12 mouse cellular contexts compared by ENCODE assay signal in the genomic region with DNA sequence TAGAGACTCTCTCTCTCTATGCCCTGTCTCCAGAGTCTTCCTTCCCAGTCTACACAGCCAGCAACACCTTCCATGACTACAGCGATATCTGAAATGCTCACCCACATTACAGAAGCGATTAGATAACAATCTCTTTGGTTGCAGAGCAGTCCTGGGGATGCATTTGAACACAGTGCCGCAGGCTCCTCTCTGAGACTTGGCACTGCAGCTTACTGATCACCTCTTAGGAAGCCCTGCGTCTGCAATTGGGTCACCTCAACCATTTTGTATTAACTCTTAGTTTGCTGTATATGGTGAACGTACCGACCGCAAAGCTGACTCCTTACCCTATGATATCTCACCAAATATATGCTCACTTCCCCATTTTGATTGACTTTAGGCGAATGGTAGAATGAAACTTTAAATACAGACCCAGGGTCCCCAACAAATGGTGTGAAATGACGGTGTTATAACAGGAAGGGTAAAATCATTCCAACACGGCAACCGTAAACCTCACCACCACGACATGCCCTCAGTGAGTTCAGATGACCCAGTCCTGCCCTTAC. TPM values are rescaled to one million over a fixed set of nuclear protein-coding genes. Genes with fewer than 3 reads are reported as not detected.
DNase-seq lines count a peak whose midpoint lies in the region; ATAC-seq lines count a peak whose summit lies in the region.
"Had no signal": no experiment of that assay in that cellular context is flagged by ENCODE, and none has a peak within 500 bp of the region (broad histone marks: within the 10 kb centered on the region; RNA-seq: fewer than 3 reads in every experiment).

No protein-coding gene starts in this region.

- ATAC-seq in kidney, embryonic 16.5 days (ENCODE audit: low FRiP score, low TSS enrichment) = no peak
- ATAC-seq in megakaryocyte progenitor cell, adult 5-6 weeks (replicated peaks; ENCODE audit: poor library complexity) = peak; percentile 17

- peak overlapping the region; percentile 39; the same call in 1 of the 2 replicates for H3K9ac ChIP-seq in kidney, embryonic 16.5 days (replicated peaks; ENCODE audit: low read length)
- H3K9ac ChIP-seq: liver, embryonic 13.5 days; neural tube, embryonic 12.5 days had no signal

- peak overlapping the region; percentile 40 for H3K4me3 ChIP-seq in kidney, embryonic 16.5 days (ENCODE audit: low read length)
- H3K4me3 ChIP-seq in brown adipose tissue, adult 24 weeks (ENCODE audit: insufficient read depth, low read depth, low read length) = peak overlapping the region; percentile 49
- H3K4me3 ChIP-seq: liver, embryonic 13.5 days; neural tube, embryonic 12.5 days had no signal

- peak overlapping the region; percentile 46 for H3K4me2 ChIP-seq in kidney, embryonic 16.5 days (replicated peaks; ENCODE audit: low read depth, low read length)
- H3K4me2 ChIP-seq: liver, embryonic 13.5 days; neural tube, embryonic 12.5 days had no signal

- DNase-seq in adrenal gland, adult (ENCODE audit: inconsistent age in 2 of 2, low spot score in 1 of 2) = peak; percentile 28 to 67
- DNase-seq in adrenal gland, adult 18-20 months (ENCODE audit: low spot score in 2 of 2) = no peak
- DNase-seq in kidney, postnatal 14 days = no peak
- no peak for DNase-seq in cerebellum, adult 18-20 months
- no peak for DNase-seq in left cerebral cortex, postnatal 4 days
- DNase-seq: cerebellum, adult 8-10 months; kidney, adult 11 months; liver, embryonic 13.5 days had no signal

- intact Hi-C loops in left cerebral cortex, postnatal 4 days (cut with DNase I) = no loop called here

- no peaks in the 10 kb centered on the region for H3K9me3 ChIP-seq in kidney, embryonic 16.5 days (ENCODE audit: low read length)
- H3K9me3 ChIP-seq: liver, embryonic 13.5 days; neural tube, embryonic 12.5 days had no signal

- H3K27me3 ChIP-seq in kidney, embryonic 16.5 days (ENCODE audit: insufficient read depth, low read length) = no peaks in the 10 kb centered on the region
- H3K27me3 ChIP-seq: liver, embryonic 13.5 days; neural tube, embryonic 12.5 days had no signal

- H3K36me3 ChIP-seq in kidney, embryonic 16.5 days (ENCODE audit: insufficient read depth, low read length) = no peaks in the 10 kb centered on the region
- H3K36me3 ChIP-seq: liver, embryonic 13.5 days; neural tube, embryonic 12.5 days had no signal

- H3K4me1 ChIP-seq in kidney, embryonic 16.5 days (ENCODE audit: insufficient read depth, low read length) = no peaks in the 10 kb centered on the region; the same call in 1 of the 2 replicates
- no peaks in the 10 kb centered on the region for H3K4me1 ChIP-seq in brown adipose tissue, adult 24 weeks (ENCODE audit: control insufficient read depth, insufficient read depth, insufficient read length, low read length)
- H3K4me1 ChIP-seq: neural tube, embryonic 12.5 days had no signal

- WGBS in kidney, embryonic 16.5 days = 80% methylated on average over 12 of the region's 12 CpGs

- H3K27ac ChIP-seq in kidney, embryonic 16.5 days (ENCODE audit: low read length) = no peak overlapping the region
- no peak overlapping the region for H3K27ac ChIP-seq in brown adipose tissue, adult 24 weeks (replicated peaks; ENCODE audit: low read depth, low read length)
- H3K27ac ChIP-seq: liver, embryonic 13.5 days; neural tube, embryonic 12.5 days had no signal

RNA-seq across cellular contexts. Expression of gene Pnrc1, which starts 0.8 kb away (rescaled TPM):
- total RNA-seq in adrenal gland, adult 18-20 months (2021) = 100 to 1,000 TPM; 185 to 217 TPM
- 81.9 and 83.0 TPM in 2 replicates for polyA plus RNA-seq in kidney, embryonic 16.5 days (2015; fragmentation: Nextera tagmentation; extraction: Ambion mirVana)
- polyA plus RNA-seq in brown adipose tissue, adult 24 weeks (2012; ENCODE audit: insufficient read depth, insufficient read length, missing spikeins) = 63.7 and 80.5 TPM in 2 replicates
- total RNA-seq in megakaryocyte progenitor cell, adult 5-6 weeks (2015) = 155 and 182 TPM in 2 replicates
- total RNA-seq in megakaryocyte progenitor cell, adult 5-6 weeks (2017) = 91.2 and 96.2 TPM in 2 replicates
- 10 to 100 TPM; 79.0 to 80.6 TPM for total RNA-seq in left cerebral cortex, postnatal 4 days (2021)

RNA-seq across cellular contexts. Expression of gene Rngtt, which starts 20.9 kb away (rescaled TPM):
- total RNA-seq in adrenal gland, adult 18-20 months (2021) = 10 to 100 TPM; 29.8 to 34.0 TPM
- polyA plus RNA-seq in kidney, embryonic 16.5 days (2015; fragmentation: Nextera tagmentation; extraction: Ambion mirVana) = 19.2 and 22.7 TPM in 2 replicates
- polyA plus RNA-seq in brown adipose tissue, adult 24 weeks (2012; ENCODE audit: insufficient read depth, insufficient read length, missing spikeins) = 12.1 and 16.6 TPM in 2 replicates
- 26.5 and 30.9 TPM in 2 replicates for total RNA-seq in megakaryocyte progenitor cell, adult 5-6 weeks (2015)
- 30.6 and 45.3 TPM in 2 replicates for total RNA-seq in megakaryocyte progenitor cell, adult 5-6 weeks (2017)
- total RNA-seq in left cerebral cortex, postnatal 4 days (2021) = 10 to 100 TPM; 25.7 to 29.4 TPM

Comparison
In these comparisons a context has a peak if more than half of its experiments do, and no peak if none do; other contexts are left out.
1. DNase-seq: peak in adrenal gland, adult (2 of 2); none in adrenal gland, adult 18-20 months (0 of 2), kidney, postnatal 14 days (single experiment), cerebellum, adult 18-20 months (0 of 2) and left cerebral cortex, postnatal 4 days (single experiment).